Mouse (Mus musculus) ovary, adult 18-20 months (tissue): Measurements from ENCODE around the gene Klf16.

Source experiments
- DNase-seq: peaks from one replicate; pipeline ENCODE4 v3.0.0; 2022; ENCODE audit warnings: low spot score, mixed read lengths

The Klf16 gene

DNA sequence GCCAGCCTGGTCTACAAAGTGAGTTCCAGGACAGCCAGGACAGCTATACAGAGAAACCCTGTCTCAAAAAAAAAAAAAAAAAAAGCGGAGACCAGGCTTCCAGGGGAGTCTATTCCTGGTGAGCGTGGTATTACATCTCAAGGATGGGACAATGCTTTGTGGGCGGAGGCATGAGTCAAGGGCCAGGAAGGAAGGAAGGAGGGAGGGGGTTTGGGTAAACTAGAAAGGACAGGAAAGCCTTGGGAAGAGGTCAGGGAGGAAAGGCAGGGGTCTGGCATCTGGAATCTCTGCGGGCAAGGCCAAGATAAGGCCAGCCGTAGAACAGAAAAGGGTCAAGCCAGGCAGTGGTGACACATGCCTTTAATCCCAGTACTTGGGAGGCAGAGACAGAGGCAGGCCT lies 37.6 kb downstream of the Klf16 start:
- no peak for DNase-seq

DNA sequence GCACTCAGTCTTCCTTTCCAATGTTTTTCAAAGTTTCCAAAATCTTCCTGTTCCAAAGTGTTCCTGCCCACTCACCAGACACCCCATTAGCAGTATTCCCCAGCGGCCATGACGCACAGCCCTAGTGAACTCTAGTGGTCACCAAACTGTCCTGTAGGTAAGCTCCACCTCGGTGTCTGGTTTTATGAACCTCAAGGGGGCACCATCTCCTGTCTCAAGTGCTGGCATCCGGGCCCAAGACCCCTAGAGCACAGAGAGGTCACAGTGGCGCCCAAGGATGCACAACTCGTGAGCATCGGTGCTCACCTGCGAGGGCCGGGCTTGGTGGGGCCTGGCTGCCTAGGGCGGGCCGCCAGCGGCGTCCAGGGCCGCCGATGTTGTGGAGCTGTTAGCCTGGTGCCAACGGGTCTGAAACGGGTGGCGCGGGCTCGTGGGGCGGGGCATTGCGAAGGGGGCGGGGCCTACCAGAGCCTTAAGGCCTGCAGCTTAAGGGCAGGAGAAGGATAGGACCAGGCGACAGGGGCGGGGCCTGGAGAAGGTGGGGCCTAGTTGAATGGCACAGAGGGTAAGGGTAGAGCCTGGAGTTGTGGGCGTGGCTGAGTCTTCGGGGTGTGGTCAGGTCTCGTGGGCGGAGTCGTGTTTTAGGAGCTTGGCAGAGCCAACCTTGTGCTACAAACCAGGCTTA lies 38.3 kb downstream of the Klf16 start, which contains the start of gene Atp8b3:
Gene Atp8b3 (minus strand): TSS at position 415 of the 685 bp plus-strand sequence.
- DNase-seq, result peak; percentile 80

DNA sequence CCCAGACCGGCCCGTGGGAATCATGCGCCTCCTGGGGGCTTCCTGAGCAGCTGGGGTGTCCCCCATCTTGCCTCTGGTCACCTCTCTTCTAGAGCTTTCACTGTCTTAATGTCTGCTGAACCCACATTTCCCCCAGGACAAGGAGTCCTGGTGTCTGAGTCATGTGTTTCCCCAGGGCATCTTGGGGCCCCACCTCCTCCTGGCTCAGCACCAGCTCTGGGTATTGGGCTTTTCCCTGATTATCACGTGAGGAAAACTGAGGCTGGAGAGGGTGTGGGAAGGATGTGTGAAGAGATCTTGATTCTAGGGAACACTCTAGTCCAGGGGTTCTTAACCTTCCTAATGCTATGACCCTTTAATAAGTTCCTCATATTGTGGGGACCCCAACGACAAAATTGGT lies 38.9 kb downstream of the Klf16 start:
- no peak for DNase-seq

DNA sequence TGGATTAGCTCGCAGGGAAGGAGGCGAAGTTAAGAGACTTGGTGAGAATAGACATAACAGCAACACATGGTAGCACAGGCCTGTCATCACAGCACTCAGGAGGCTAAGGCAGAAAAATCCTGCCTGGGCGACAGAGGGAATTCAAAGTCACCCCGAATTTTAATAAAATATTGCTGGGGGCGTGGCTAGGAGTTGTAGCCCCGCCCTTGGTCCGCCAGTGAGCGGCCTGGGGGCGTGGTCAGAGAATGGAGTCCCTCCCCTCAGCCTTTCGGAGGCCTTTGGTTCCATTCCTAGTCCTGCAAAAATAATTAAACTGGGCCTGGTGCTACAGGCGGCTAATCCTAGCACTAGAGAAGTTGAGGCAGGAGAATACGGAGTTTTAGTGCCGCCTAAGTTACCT lies 41.4 kb downstream of the Klf16 start:
- DNase-seq, result no peak

DNA sequence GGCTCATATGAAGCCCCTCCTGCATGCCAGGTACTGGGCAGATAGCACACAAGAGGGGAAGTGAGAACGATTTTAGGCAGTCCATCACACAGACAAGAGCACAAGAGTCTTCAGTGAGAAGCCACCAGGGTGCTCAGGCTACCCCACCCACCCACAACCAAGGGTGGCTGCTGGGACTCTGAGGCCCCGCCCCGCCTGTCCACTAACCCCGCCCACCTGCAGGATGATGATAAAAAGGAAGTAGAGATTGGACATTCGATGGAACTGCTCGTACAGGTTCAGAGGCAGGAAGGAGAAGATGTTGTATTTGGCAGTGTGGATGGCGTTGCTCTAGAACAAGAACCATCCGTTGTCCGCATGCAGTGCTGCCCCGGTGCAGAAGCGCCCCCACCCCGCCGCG lies 42.0 kb downstream of the Klf16 start:
- DNase-seq, result no peak

DNA sequence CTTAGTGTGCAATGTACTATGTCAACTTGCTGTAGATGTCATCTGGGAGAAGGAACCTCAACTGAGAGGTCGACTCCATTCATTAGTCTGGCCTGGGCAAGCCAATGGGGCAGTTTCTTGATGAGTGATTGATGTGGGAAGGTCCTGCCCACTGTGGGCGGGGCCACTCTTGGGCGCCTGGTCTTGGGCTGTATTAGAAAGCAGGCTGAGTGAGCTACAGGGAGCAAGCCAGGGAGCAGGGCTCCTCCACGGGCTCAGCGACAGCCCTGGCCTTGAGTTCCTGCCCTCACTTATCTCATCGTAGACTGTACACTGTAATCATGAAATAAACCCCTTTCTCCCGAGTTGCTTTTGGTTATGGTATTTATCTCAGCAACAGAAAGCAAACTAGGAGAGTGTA lies 43.4 kb downstream of the Klf16 start:
- DNase-seq, result peak; percentile 68

DNA sequence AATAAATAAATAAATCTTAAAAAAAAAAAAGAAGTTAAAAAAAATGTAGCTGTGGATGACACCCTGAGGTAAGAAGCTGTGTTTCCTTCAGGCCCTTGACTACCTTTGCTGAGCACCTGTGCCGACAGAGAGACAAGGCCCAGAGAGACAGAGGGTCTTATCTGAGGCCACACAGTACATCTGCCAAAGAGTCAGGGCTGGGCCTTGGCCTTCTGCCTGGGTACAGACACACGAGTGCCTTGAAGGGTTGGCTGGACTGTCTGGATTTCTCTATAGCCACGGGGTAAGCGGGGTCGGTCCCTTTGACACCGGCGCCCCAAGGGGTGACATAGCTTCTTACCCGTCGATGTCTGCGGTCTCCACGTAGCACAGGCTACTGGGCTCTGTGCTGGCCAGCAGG lies 44.3 kb downstream of the Klf16 start:
- no peak for DNase-seq

DNA sequence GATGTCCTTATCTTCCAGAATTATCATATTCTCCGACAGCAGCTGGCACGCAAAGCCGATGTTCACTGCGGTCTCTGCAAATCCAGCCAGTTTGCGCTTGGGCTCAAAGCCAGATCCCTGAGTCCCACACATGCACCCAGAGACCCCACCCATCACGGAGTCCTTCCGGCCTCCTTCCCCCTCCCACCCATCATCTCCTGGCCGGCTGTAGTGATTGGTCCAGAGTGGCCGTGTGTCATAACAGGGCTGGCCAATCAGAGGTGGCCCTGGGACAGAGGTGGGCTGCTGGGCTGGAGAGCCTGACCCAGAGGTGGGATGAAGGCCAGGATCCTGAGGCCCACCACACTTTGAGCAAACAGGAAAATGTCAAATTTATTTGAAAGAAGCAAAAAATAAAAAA lies 50.9 kb downstream of the Klf16 start:
- no peak for DNase-seq

DNA sequence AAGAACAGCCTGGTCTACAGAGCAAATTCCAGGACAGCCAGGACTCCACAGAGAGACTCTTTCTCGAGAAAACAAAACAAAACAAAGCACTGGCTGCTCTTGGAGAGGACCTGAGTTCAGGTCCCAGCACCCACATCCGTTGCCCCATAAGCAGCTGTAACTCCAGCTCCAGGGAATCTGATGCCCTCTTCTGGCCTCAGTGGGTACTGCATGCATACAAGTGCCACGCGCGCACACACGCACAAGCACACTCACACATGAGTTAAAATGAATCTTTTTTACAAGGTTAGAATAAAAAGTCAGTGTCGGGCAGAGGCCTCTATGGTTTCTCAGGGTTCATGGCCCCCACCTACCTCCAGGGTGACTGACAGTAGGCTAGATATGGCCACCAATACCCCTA lies 53.8 kb downstream of the Klf16 start:
- DNase-seq, result no peak

DNA sequence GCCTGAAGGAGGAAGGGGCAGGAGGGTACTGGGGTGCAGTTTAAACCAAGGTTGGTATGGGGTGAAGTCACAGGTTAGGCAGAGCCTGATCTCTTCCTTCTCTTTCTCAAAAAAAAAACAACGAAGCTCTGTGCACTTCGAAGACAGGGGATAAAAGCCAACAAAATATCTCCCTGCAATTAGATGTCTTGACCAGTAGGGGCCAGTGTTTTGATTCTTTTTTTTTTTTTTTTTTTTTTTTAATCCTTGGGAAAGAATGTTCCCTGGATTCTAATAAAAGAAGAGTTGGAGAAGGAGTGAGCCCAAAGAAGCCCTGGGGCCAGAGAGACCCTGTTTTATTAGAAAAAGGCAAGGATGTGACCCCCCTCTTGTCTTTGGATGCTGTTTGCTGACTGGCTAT lies 57.8 kb downstream of the Klf16 start:
- DNase-seq, result no peak
